Mouse (Mus musculus) brain, embryonic 18.5 days (tissue): ENCODE data around the gene Afap1l2.

ENCODE experiments used
- DNase-seq: peaks from one replicate; pipeline ENCODE4 v3.0.0-alpha.2; 2012; ENCODE audit warnings: low read depth, low spot score

Gene Afap1l2

DNA sequence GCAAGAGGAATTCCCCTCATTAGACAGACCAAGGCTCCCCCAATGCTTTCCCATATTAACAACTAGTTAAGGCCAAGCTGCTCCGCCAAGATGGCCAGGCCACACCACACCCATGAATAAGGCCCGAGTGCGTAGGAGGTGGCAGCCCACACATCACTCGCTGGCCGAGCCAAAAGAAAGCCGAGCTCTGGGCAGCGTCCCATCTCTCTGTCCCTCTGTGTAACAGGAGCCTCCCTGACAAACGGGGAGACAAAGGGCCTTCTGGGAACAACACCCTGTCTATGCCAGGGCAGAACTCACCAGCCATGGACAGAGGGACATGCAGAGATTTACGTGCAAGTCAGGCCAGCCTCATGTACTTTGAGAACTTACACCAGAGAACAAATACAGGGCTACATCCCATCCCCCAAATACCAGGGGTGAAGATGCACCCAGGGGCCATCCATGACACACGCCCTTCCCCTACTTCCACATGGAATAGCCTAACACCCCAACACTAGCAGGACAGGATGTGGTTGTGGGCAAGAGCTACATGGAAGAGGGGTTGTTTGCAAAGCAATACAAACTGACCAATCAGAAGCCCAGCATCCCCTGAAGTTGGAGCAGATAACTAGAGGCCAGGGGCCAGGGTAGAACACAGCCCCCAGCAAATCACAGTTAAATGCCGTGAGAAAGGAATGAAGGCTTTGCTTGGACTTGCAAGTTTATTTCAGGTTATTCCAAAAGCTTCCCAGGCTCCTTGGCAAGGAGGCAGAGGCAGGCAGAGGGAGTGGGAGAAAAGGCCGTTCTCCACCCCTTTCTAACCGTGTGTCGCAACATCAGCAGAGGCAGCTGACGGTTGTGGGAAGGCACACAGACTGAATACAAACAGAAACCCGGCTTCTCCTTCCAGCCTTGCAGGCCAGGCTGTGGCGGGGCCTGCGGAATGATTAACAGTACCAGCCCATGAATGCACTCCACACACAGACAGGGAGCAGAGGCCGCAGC is 30.8 kb downstream of the Afap1l2 start:
- DNase-seq, result no peak

GRCm38 (mm10) chr19:56976515-56976914 is 31.5 kb downstream of the Afap1l2 start:
- no peak for DNase-seq

GRCm38 (mm10) chr19:56975502-56975901 is 32.5 kb downstream of the Afap1l2 start:
- no peak for DNase-seq

DNA sequence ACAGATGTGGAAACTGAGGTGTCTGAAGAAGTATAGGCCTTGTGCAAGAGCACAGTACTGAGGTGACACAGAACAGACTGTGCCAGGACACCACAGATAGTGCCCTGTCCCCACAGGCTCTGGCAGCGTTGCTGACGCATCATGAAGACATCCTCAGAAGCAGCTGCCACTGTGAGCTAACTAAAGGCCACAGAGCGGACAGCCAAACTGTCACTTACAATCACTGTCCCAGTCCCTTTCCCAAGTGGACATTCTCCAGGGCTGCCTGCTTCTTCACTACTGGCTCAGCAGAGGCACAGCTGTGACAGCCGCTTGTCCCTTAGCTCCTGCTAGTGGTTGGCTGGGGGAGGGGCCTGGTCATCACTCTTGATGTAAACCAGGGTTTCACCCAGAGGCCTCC is 33.9 kb downstream of the Afap1l2 start:
- DNase-seq, result no peak

- DNase-seq, result no peak
Measured at GRCm38 (mm10) chr19:56972768-56973167, 35.3 kb downstream of the Afap1l2 start.

DNA sequence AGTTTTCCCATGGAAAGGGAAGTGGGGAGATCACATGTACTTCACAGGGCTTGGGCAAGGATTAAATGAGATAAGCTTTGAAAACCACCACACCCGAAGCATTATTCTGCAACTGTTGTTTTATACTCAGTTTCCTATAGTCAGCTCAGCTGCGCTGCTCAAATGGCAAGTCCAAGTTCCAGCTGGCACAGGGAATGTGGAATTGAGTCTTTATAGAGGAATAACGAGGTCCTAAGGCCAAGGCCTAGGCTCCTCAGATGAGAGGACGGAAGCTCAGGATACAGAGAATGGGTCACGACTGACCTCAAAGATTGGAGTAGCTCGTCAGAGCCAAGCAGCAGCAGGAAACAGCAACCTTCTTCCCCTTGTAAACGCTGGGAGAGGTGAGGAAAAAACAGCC is 36.7 kb downstream of the Afap1l2 start:
- DNase-seq, result no peak

- DNase-seq, result no peak
Measured at GRCm38 (mm10) chr19:56963876-56964275, 44.2 kb downstream of the Afap1l2 start.

DNA sequence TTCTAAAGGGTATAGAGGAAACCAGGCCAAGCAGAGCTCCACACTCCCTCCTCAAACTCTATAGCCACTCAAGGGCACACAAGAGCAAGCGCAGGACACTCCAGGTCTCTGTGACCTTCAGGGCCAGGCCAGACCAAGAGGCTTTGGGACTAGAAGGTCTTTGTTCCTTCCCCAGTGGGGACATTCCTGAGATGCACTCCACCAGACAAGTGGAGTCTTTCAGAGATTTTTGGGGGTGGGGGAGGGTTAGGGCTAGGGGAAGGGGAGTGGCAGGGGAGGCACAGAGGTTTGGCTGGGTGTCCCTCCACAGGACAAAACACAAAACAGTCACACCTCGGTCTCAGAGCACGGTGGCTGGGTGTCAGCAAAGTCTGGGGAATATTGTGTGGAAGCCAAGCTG is 48.4 kb downstream of the Afap1l2 start:
- no peak for DNase-seq

- DNase-seq, result no peak
Measured at GRCm38 (mm10) chr19:56959057-56959456, 49.0 kb downstream of the Afap1l2 start.

GRCm38 (mm10) chr19:56958582-56959021 is 49.4 kb downstream of the Afap1l2 start:
- DNase-seq, result no peak

DNA sequence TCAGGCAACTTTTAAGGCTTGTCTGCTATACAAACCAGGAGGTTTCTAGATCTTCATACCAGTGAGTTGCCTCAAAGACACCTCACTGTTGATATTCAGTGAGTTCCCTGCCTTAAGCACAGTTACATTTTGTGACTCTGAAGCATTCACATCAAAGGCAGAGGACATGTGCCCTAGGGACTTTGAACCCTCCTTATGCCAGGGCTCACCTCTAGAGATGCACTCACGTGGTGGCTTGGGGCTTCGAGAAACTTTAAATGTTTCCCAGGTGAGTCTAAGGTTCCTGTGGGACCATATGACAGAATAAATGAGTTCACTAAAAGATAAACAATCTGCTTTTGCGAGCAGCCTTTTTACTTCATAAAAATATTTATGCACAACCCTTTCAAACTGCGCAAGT is 50.0 kb downstream of the Afap1l2 start:
- no peak for DNase-seq

DNA sequence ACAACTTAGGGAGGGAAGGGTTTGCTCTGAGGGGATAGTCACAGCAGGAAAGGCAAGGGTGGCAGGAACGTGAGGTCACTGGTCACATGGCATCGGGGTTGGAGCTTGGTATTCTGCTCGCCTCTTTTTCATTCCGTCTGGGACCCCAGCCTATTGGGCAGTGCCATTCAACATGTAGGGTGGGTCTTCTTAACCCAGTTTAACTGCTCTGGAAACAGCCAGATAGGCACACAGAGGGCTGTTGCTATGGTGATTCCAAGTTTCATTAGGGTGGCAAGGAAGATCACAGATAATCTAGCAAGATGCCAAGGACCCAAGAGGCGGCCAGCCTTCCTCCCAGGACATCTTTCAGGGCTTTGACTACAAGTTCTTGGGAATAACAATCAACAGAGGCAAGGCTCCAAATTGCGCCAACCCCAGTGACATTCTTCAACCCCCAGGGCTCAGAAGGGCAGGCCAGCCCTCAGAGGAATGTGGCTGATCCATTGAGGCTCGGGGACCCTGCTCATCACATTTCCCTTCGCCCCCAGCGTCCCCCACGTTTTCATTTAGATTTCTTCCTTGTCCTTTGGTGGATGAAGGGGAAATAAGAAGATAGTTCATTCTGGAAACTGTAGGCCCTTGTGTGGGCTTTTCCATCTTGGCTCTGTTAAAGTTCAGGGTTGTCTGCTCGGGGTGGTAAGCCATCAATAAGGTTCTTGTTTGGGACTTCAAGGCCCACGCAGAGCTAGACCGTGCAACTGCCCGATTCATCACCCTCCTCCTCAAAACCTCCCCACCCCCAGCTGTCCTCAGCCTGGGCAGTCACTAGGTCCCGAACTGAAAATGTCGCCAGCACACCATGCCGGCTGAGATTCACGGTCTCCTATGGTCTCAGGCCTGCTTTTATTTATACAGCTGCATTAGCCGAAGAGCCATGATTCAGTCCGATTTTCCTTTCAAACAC is 52.2 kb downstream of the Afap1l2 start:
- no peak for DNase-seq

DNA sequence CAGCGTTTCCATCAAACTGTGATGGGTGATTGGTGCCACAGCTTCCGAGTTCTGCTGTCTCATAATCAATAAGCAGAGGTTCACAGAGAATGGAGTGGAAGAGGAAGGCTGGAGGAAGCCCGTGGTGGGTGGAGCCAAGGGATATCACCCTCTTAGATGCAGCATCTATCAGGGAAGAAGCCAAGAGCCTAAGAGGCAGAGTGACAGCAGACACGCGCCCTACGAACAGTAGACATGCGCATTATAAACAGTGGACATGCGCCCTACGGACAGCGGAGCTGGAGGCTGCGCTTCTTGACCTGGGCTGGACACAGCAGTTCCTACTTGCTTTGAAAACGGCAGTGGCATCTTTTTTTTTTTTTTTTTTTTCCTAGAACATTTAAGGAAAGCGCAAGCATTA is 53.2 kb downstream of the Afap1l2 start:
- DNase-seq, result no peak

- no peak for DNase-seq
Measured at GRCm38 (mm10) chr19:56953856-56954255, 54.2 kb downstream of the Afap1l2 start.

DNA sequence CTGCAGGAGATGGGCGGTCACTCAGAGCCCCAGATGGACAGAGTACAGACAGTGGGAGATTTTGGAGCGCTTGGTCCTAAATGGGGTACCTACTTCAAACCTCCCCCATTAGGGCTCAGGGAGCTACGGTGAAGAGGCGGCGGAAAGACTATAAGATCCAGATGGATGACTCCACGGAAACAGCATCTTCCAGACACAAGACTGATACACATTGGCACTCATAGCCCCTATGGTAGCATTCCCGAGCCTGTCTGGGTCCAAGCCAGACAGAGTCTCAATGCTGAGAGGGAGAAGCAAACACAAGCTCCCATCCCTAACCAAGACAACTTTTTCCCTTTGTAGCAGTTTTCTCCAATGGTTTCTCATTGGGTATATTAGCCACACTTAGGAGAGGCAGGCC is 57.2 kb downstream of the Afap1l2 start:
- no peak for DNase-seq

DNA sequence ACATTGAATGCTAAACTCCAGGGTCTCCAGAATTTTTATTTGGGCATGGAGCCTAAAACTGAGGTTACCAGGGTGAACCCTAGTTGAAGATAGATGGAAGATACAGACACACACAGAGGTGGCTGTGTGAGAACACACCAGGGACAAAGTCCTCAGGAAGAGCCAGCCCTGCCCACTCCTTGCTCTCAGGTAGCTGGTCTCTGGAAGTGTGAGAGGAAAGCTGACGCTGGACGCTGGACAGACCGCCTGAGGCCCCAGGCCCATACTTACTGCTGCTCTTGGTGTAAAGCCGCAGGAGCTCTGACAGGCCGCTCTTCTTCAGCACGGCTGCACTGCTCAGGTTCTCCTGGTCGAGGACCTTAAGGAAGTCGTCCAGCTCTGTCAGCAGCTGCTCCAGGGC is 58.2 kb downstream of the Afap1l2 start:
- DNase-seq, result no peak

DNA sequence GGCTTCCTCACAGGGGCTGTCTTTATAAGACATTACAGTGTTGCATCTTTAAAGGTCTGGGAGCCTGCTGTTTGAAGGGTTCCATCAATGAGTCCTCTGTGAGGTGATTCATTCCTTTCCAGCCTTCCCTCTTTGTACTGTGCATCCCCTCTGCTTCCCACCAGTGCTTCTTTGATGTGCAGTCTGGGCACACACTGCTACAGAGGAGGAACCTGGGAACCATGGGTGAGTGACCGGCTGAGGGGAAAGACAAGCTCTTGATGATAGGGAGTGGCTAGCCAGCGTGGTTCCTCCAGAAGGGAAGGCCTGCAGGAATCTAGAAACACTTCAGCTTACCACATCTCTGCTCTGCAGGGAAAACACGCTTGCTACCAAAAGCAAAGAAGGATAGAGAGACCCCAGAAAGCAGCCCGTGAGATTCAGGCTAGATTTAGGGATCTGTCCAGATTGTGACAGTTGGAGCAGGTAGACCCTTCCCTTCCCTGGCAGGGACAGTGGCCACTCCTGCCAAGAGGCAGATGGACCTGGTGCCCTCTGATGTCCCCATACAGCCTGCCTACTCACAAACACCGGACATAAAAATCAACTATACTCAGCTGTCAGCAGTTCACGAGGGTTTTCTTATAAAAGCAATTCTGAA is 59.9 kb downstream of the Afap1l2 start:
- no peak for DNase-seq

DNA sequence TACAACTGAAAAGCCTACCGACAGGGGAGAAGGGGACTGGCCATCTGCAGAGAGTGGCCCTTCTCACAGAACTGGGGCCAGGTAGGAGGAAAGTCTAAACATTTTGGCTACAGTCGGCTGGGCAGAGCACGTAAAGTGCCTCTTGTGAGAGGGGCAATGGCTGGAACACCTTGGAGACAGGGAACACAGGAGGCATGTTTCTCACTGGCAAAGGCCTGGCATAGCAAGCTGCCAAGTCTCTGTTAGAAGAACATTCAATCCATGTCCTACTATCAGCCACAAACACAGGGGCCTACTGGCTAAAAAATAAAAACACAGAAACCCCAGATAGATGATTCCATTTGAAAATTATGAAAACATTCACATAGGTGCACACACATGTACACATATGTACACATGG is 61.3 kb downstream of the Afap1l2 start:
- no peak for DNase-seq

DNA sequence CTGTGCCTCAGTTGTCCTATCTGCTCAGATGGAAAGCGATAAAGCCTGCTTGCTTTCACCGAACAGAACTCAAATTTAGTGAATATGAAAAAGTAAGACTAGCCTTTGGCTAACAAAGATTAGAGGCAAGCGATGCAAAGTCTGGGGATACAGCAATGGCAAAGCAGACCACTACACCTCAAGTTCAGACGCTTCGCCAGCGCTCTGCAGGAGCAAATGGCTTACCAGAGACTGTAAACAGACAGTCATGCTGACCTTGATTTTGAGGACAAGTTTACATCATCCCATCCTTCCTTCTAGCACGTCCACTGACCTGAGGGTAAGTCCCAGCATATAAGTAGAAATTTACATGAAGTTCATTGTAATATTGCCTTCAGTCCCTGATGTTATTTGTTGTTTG is 61.8 kb downstream of the Afap1l2 start:
- no peak for DNase-seq

- no peak for DNase-seq
Measured at GRCm38 (mm10) chr19:56945621-56946020, 62.4 kb downstream of the Afap1l2 start.

DNA sequence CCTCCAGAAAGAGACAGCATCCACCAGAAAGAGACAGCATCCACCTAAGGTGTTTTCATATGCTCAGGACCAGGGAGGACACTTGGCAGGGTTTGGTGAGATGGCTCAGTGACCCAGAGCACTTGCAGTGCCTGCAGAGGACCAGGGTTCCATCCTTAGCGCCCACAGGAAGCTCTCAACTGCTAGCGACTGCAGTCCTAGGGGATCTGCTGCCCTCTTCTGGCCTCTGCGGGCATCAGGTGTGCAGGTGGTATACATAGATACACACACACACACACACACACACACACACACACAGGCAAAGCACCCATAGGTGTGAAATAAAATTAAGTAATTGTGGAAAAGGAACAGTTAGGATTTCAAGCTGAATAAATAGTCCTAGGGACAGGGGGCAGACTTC is 63.2 kb downstream of the Afap1l2 start:
- DNase-seq, result no peak

DNA sequence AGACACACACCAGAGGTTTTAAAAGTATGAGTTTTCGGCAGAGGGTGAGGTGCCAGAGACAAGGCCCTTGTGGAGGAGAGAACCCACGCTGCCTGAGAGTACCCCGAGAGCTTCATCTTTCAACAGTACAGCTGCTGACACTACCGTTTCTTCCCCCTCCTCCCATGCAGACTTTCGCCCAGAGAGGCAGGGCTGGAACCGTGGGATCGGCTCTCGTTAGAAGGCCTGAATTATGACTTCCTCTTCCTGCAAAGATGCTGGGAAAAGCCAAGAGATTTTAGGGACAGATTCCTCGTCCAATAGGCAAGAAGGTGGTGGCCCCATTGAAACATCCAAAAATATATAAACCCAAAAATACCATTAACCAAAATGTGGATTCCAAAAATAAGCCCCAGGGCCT is 63.8 kb downstream of the Afap1l2 start:
- no peak for DNase-seq
